Mouse (Mus musculus) layer of hippocampus, adult 18-20 months (tissue): ENCODE data around the gene Apobec1. TPM values are rescaled to one million over a fixed set of nuclear protein-coding genes. Genes with fewer than 3 reads are reported as not detected.
"Not testable (repeated sequence)": the region's sequence is repeated elsewhere in the genome, so short reads cannot be mapped to it uniquely, and the experiment has no call there.

ENCODE experiments used
- DNase-seq, 2 experiments: peaks; one replicate each; pipeline ENCODE4 v3.0.0; 2022; ENCODE audit warnings: low spot score in 2 of 2
- total RNA-seq, 2 experiments: library from RNA; stranded (reverse); gene quantifications; 2 replicates each; pipeline ENCODE4 v1.2.3; 2021

Apobec1 gene
- total RNA-seq, 2 experiments from 2014 or later = 0.97 to 1.4 TPM

DNA sequence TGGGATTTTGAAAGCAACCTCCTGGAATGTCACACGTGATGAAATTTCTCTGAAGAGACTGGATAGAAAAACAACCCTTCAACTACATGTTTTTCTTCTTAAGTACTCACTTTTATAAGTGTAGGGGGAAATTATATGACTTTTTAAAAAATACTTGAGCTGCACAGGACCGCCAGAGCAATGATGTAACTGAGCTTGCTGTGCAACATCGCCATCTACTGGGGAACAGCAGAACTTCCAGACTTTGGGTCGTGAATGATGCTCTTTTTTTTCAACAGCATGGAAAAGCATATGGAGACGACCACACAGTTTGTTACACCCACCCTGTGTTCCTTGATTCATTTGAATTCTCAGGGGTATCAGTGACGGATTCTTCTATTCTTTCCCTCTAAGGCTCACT is 39.8 kb downstream of the Apobec1 start:
- peak; percentile 51 to 86 for DNase-seq

DNA sequence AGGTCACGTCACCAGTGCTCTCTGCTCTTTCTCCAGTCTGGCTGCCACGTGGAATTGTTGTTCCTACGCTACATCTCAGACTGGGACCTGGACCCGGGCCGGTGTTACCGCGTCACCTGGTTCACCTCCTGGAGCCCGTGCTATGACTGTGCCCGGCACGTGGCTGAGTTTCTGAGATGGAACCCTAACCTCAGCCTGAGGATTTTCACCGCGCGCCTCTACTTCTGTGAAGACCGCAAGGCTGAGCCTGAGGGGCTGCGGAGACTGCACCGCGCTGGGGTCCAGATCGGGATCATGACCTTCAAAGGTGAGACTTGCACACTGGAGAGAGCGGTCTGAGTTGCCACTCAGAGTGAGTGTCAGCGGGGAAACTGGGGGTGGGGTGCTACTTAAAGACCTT is 41.2 kb downstream of the Apobec1 start:
- no peak for DNase-seq

DNA sequence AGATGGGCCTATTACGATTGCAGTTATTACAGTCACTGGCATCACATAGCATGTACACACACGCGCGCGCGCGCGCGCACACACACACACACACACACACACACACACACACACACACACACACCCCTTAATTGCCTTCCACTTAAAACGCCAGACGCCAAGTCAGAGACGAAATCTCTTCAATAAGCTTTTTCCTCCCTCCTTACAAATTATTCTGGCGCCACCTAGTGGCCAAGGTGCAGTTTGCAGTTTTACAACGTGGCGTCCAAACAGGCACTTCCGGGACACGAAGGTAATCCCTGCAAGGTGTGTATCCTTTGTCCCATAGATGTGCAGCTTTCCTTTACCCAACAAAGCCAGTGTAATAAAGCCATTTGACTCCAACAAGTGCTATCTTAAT is 41.8 kb downstream of the Apobec1 start:
- DNase-seq = peak; percentile 37 to 71

DNA sequence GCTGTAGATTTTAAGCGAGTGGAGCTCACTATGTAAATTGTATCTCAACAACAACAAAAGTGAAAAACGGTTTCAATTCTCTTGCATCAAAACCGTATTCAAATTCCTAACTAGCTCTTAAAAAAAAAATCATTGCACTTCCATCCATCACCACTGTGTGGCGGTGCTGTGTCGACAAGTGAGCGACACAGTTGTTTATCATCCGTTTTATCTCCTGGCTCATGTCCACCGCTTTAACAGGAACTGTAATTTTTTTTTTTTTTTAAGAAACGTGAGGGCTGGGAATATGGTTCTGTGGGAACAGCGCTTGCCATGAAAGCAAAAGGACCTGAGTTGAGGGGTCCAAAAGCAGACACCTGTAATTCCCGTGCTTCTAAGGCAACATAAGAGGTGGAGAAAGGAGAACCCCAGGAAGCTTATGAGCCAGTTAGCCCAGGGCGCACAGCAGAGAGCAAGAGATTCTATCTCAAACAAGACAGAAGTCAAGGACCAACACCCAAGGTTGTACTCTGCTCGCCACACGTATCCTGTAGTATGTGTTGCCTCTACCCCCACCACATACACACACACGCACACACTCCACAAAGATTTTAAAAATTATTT is 45.2 kb downstream of the Apobec1 start:
- DNase-seq = peak; percentile 48 to 90

DNA sequence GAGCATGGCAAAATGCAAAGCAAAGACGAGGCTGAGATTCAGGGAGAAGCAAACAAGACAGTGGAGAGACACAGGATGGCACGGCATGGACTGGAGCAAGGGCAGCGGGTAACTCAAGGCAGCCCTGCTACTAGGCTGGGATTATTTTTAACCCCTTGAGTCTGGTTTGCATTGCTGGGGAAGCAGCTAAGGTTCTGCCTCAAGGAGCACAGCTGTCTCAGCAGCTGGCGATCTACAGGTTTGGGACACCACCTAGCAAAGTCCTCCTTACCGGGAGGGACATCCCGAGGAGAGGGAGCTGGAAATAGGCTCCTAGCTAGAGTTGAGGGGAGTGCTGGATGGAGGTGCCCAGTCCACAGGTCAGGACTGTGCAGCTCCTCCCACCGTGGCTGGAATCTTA is 47.0 kb downstream of the Apobec1 start:
- no peak for DNase-seq

DNA sequence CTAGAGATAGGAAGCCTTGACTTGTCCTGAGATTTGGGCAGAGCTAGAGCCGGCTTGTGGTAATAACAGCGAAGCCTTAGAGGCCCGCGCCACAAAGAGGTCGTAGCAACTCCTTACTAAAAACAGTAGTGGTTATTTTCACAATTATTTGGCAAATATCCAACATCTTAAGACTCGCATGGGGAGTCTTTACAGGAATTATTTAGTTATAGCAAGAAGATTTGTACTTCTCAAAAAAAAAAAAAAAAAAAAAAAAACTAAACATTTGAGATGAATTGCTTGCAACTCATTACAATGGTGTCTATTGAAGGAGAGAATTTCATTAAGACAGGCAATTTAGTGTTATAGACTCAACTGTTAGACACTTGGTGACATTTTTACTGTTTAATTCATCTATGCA is 48.1 kb downstream of the Apobec1 start:
- DNase-seq = no peak

DNA sequence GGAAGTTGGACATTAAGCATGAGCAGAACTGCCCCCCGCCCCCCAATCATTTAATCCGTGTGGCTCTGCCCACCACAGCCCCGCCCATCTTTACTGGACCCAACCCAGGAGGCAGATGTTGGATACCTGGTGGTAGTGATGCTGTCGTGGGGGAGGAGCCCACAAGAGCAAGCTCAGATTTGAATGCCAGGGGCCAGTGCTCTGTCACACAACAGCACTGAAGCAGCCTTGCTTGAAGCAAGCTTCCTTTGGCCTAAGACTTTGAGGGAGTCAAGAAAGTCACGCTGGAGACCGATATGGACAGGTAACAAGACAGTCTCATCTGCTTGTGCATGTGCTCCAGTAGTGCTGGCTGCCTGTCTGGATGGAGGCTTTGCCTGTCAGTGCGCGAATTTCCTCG is 48.6 kb downstream of the Apobec1 start, which contains the start of gene Aicda:
Gene Aicda, plus strand, starts transcription at position 196 of the 400 bp plus-strand sequence.
- no peak for DNase-seq

DNA sequence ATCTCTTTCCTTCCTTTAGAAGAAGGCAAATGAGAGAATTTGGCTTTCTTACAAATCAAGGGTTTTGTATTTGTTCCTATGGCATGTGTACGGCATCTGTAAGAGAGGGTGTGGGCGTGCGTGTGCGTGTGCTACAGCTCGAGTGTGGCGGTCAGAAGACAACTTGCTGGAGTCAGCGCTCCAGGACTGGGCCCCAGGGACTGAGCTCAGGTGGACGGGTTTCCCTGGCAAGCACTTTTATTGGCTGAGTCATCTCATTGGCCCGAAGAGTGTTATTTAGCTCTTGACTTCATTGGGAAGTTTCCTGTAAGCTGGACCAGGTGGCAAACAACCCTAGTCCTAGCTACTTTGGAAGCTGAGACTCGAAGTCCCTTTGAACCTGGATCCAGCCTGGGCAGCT is 56.3 kb downstream of the Apobec1 start:
- no peak for DNase-seq

DNA sequence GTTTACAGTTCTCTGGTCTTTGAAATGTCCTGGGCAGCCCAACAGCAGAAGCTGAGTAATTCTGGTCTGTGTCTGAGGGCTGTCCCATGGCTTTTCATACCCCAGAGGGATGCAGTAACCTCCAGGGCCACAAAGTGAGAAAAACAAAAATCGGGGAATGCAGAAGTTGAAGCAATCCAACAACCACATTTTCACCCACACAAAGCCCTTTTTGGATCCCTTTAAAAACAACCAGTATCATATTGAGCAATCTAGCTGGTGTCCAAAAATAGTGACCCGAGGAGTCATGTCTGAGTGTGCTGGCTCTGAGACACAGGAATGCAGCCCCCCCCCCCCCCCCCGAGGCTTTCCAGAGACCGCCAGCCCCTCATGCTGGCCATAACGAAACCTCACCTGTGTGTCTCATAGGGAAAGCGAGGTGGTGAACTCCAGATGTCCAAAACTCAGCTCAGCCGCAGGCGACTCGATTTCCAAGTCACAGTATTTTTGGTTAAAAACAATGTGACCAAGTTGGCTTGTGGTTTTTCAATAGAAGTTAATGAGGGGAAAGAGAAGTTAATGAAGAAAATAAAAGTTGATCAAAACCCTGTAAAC is 56.9 kb downstream of the Apobec1 start:
- no peak for DNase-seq

DNA sequence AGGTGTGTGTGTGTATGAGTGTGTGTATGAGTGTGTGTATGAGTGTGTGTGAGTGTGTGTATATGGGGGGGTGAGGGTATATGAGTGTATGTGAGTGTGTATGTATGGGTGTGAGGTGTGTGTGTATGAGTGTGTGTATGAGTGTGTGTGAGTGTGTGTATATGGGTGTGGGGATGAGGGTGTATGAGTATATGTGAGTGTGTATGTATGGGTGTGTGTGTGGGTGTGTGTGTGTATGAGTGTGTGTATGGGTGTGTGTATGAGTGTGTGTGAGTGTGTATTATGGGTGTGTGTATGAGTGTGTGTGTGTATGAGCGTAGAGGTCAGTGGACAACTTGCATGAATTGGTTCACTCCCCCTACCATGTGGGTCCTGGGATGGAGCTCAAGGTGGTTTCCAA is 57.6 kb downstream of the Apobec1 start:
- no peak for DNase-seq

DNA sequence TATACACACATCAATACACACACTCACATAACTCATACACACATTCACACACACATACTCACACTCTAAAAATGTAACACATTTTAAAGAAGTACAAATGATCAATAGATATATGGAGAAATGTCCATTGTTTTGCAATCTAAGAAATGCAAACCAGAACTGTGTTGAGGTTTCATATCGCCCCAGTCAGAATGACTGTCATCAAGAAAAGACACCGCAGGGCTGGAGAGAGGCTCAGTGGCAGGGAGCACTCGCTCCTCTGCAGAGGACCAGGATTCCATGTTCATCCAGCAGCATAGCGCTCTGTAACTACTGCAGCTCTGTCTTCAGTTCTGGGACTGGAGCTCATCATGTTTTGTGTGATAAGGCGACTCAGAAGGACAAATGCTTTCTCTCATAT is 58.7 kb downstream of the Apobec1 start:
- DNase-seq = no peak

DNA sequence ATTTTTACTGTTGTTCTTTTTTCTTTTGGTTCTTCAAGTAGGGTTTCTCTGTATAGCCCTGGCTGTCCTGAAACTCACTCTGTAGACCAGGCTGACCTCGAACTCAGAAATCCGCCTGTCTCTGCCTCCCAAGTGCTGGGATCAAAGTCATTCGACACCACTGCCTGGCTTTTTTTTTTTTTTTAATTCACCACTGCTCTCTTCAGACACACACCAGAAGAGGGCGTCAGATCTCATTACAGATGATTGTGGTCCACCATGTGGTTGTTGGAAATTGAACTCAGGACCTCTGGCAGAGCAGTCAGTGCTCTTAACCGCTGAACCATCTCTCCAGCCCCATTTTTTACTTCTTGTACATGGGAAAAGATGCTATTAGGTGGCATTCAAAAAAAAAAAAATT is 59.8 kb downstream of the Apobec1 start:
- DNase-seq = not testable (repeated sequence)

DNA sequence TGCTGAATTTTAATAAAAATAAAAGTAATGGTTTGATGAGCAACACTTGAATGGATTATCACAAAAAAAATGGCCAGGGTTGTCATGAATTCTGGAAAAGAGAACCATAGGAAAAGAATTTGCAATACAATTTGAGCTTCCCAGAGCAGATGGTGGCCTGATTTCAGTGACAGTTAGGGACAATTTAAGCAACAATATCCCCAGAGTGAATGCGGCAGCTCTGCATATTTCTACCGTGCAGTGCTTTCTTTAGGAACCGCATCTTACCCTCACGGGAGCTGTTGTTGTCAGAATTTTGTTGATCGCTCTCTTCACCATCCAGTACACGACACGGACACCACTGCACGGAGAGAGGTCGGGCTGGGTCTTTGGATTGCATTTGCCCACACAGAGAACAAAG is 62.7 kb downstream of the Apobec1 start:
- no peak for DNase-seq

DNA sequence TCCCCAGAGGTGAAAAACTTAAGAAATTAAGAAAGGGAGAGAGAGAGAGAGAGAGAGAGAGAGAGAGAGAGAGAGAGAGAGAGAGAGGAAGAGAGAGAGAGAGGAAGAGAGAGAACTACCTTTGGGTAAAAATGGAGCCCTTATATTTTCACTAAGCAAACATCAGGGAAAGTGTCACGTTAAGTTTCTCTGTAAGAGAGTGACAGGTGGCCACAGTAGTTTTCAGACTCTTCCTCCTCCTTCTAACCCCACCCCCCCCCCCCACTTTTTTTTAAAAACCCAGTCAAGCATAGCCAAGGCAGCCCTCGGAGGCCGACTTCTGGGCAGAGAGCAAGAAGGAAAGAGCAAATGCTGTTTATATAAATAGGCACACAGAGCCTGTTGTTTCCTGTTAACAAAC is 68.2 kb downstream of the Apobec1 start:
- DNase-seq = no peak

DNA sequence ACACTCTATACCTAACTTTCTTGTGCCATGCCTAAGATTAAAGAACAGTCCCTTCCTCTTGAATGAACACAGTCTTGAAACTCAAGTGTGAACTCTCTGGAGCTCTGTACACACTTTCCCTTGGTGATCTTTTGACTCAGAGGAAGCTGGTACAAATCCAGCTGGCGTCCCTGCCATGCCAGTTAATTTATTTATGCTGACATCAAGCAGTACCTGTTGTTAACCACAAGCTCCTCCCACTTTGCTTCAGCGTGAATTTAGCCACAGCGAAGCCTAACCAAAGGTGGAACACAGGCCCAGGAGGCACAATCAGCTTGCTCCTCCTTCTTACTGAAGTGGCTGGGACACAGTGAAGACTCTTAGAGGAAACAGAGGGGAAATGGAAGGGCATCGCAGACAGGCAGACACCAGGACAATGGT is 69.4 kb downstream of the Apobec1 start:
- no peak for DNase-seq

DNA sequence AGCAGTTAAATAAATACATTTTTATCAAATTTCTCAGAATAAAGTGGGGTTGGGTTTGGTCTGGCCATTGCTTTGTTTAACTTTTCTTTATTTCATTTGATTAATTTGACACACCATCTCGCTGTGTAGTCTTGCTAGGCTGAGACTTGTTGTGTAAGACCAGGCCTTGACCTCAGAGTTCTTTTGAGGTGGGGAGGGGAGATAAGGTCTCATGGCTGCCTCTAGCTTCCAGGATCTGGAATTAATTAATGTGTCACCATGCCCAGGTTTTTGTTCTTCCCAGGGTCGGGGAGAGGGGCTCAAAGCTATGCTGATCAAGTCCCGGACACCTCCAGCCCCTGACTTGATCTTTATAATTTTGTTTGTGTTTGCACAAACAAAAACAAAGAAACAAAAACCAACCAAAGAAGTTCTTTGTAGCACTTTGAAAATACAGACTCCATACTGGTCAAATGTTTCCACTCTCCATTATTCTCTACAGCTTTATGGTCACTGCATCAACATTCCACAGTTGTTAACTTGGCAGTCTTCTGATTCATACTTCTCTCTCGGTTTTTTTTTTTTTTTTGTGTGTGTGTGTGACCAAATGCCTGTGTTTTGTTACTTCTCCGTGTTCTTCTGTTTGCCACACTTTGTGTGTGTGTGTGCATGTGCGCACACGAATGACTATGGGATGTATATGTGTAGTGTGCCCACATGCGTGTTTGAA is 70.6 kb downstream of the Apobec1 start:
- no peak for DNase-seq

DNA sequence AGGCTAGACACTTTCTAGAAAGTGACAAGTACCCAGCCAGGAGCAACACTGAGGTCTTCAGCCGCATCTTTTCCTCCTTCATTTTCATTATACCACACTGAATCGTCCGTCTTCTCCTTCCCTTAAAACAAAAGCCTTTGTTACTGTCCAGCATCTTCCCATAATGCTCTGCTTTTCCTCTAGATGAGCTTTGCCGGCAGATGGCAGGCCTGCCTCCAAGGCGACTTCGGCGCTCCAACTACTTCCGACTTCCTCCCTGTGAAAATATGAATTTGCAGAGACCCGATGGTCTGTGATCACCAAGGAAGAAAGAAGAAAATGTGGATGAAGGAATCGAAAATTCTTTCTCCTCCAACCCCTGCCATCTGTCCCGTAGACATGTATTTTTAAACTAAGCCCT is 74.1 kb downstream of the Apobec1 start:
- DNase-seq = no peak

Other genes with a start within 250 kb of the Apobec1 start
- gene Rimklb, start 103.7 kb downstream of the Apobec1 start, total RNA-seq = 10 to 100 TPM; 58.1 to 58.7 TPM
- gene Mfap5, start 96.6 kb downstream of the Apobec1 start, total RNA-seq = not detected
- gene Aicda, start 48.6 kb downstream of the Apobec1 start, total RNA-seq = not detected
- not detected for gene Gdf3, start 7.6 kb upstream of the Apobec1 start, total RNA-seq
- not detected for gene Dppa3, start 24.0 kb upstream of the Apobec1 start, total RNA-seq
- not detected for gene Nanog, start 105.0 kb upstream of the Apobec1 start, total RNA-seq
- 100 to 1,000 TPM; 110 to 113 TPM for gene Slc2a3, start 199.2 kb upstream of the Apobec1 start, total RNA-seq
- gene Foxj2, start 217.5 kb upstream of the Apobec1 start, total RNA-seq = 10 to 100 TPM; 29.1 to 29.9 TPM